Mouse (Mus musculus) kidney, adult 2 months (tissue): Measurements from ENCODE around the gene Smim20. TPM values are rescaled to one million over a fixed set of nuclear protein-coding genes. Genes with fewer than 3 reads are reported as not detected.

ENCODE experiments used
- DNase-seq: peaks from one replicate; pipeline ENCODE4 v3.0.0; 2021
- H3K27ac ChIP-seq: fragments of 200-500 bp; 2 replicates; pipeline ENCODE4 v1.5.1; 2012; ENCODE audit warnings: low read depth, low read length, control low read depth, inconsistent platforms; ENCODE audit not compliant: insufficient read depth
- H3K27me3 ChIP-seq: fragments of 200-500 bp; replicated peaks from 2 replicates; pipeline ENCODE4 v1.6.1; 2012; ENCODE audit warnings: mild to moderate bottlenecking, moderate library complexity, low read length, inconsistent platforms; ENCODE audit not compliant: control insufficient read depth, insufficient read depth
- H3K36me3 ChIP-seq: fragments of 200-500 bp; 2 replicates; pipeline ENCODE4 v1.6.1; 2012; ENCODE audit warnings: mild to moderate bottlenecking, moderate library complexity, low read length, inconsistent platforms; ENCODE audit not compliant: control insufficient read depth, insufficient read depth
- H3K4me1 ChIP-seq: fragments of 200-500 bp; 2 replicates; pipeline ENCODE4 v1.6.1; 2011; ENCODE audit warnings: low read length; ENCODE audit not compliant: control insufficient read depth, insufficient read depth
- H3K4me3 ChIP-seq: fragments of 200-500 bp; 2 replicates; pipeline ENCODE4 v1.5.1; 2011; ENCODE audit warnings: mild to moderate bottlenecking, low read depth, low read length, control low read depth; ENCODE audit not compliant: insufficient read depth
- CTCF ChIP-seq: fragments of 200-500 bp; conservative IDR thresholded peaks from 2 replicates; pipeline ENCODE4 v1.5.1; 2011; ENCODE audit warnings: low read depth, mild to moderate bottlenecking, control low read depth, low read length, moderate library complexity, mixed read lengths; ENCODE audit not compliant: insufficient read depth, insufficient read length
- POLR2A ChIP-seq: fragments of 200-500 bp; IDR thresholded peaks from one replicate; pipeline ENCODE4 v1.6.1; 2011; ENCODE audit warnings: low read depth, low read length, control low read depth
- WGBS: fragments of 180-500 bp; shearing (Covaris S2); methylation state at CpG from one replicate; pipeline ENCODE4 v1.1.7; 2018; 5-methylcytosine and 5-hydroxymethylcytosine counted together
- polyA plus RNA-seq: library from polyadenylated mRNA; depleted of rRNA; stranded (reverse); fragments of >200 nt; gene quantifications from 2 replicates; pipeline ENCODE4 v1.2.3, GENCODE M21; 2012

Gene Smim20
- polyA plus RNA-seq, 1 experiment: 99.5 TPM

GRCm38 (mm10) chr5:53254154-53254553 is 12.7 kb upstream of the Smim20 start:
- Histone ChIP-seq H3K27me3 (no peaks in the 10 kb centered on the region; the same call in 1 of the 2 replicates), H3K4me1 (no peaks in the 10 kb centered on the region), H3K27ac (no peak overlapping the region), H3K4me3 (no peak overlapping the region), H3K36me3 (no peaks in the 10 kb centered on the region)
- TF ChIP-seq POLR2A (no peak), CTCF (no peak)
- whole genome bisulfite sequencing: 93% methylated on average over 5 of the region's 5 CpGs
- no peak for DNase-seq

DNA sequence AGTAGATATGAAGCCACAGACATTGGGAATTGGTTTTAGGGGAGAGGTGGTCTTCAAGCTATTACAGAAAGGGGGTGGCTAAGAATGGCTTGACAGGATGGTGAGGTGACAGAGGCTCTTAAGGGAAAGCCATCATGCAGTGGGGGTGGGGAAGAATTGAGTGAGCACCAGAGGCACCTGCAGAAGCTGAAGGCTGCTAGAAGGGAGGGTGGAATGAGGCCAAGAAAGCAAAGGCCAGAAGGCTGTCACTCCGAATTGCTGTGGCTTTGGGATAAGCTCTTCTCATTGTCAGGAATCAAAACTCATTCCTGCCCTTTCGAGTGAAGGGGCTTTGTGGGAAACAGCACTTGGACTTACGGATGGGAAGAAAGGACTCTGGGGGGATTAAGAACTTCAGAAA is 12.1 kb upstream of the Smim20 start:
- no peak overlapping the region for H3K4me3 ChIP-seq
- no peak for DNase-seq
- H3K36me3 ChIP-seq: no peaks in the 10 kb centered on the region
- no peaks in the 10 kb centered on the region; the same call in 1 of the 2 replicates for H3K27me3 ChIP-seq
- no peak overlapping the region for H3K27ac ChIP-seq
- WGBS: 89% methylated on average over 3 of the region's 3 CpGs
- no peaks in the 10 kb centered on the region for H3K4me1 ChIP-seq
- TF ChIP-seq POLR2A: no peak

- Histone ChIP-seq H3K4me3 (peak overlapping the region; percentile 5; the same call in 1 of the 2 replicates), H3K27ac (no peak overlapping the region), H3K27me3 (no peaks in the 10 kb centered on the region; the same call in 1 of the 2 replicates), H3K36me3 (no peaks in the 10 kb centered on the region), H3K4me1 (no peaks in the 10 kb centered on the region)
- DNase-seq: no peak
- WGBS: 8% methylated on average over 29 of the region's 29 CpGs
- TF ChIP-seq CTCF (0 out of 2 replicates have a peak, but pooled peaks have one; percentile 15), POLR2A (no peak)
Measured at GRCm38 (mm10) chr5:53258038-53258786, 8.7 kb upstream of the Smim20 start.

DNA sequence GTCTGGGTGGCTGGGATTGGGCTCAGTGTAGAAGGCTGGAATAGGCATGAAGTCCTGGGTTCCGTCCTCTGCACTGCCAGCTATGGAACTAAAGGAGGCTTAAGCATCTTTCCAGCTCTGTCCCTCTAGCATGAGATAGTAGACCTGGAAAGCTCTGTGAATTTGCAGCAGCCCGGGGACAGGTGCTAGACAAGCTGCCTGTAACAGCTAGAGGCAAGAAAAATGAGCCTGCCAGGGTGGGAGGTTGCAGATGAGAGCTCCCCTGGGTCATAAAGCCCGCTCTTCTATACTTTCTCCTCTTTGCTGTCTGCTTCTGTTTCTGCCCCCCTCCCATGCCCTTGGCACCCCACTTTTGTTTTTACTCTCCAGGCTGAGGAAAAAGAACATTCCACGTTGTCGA is 7.0 kb upstream of the Smim20 start:
- H3K36me3 ChIP-seq: no peaks in the 10 kb centered on the region
- DNase-seq: no peak
- no peak overlapping the region for H3K27ac ChIP-seq
- WGBS: 69% methylated on average over 5 of the region's 5 CpGs
- TF ChIP-seq POLR2A (no peak), CTCF (no peak)
- no peak overlapping the region for H3K4me3 ChIP-seq
- H3K4me1 ChIP-seq: no peaks in the 10 kb centered on the region
- H3K27me3 ChIP-seq: no peaks in the 10 kb centered on the region; the same call in 1 of the 2 replicates

- Histone ChIP-seq H3K27me3 (no peaks in the 10 kb centered on the region; the same call in 1 of the 2 replicates), H3K27ac (no peak overlapping the region), H3K4me1 (no peaks in the 10 kb centered on the region), H3K4me3 (no peak overlapping the region), H3K36me3 (no peaks in the 10 kb centered on the region)
- DNase-seq: no peak
- WGBS: 53% methylated on average over 10 of the region's 10 CpGs
- TF ChIP-seq POLR2A (no peak), CTCF (no peak)
Measured at GRCm38 (mm10) chr5:53261999-53262398, 4.9 kb upstream of the Smim20 start.

DNA sequence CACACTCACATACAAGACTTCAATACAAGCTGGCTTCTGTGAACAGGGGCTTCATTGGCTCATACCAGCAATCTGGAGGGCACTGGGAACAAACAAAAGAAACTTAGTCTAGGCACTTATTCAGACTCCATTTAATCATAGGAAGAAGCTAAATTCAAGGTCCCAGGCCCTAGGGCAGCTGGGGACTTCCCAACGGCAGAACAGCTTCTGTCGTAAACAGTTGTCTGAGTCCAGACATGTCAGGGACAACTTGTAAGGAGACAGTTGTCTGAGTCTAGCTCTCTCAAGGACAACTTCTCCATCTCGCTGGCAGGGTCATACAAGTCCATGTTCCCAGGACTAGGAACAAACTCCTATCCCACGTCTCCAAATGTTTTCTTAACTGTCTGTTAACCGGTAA is 2.8 kb upstream of the Smim20 start:
- no peak for TF ChIP-seq CTCF
- no peak for DNase-seq
- H3K27ac ChIP-seq: no peak overlapping the region
- H3K4me1 ChIP-seq: peaks cover 9% of the 10 kb centered on the region
- H3K4me3 ChIP-seq: no peak overlapping the region
- WGBS: 84% methylated on average over 5 of the region's 5 CpGs
- H3K27me3 ChIP-seq: no peaks in the 10 kb centered on the region
- H3K36me3 ChIP-seq: no peaks in the 10 kb centered on the region

DNA sequence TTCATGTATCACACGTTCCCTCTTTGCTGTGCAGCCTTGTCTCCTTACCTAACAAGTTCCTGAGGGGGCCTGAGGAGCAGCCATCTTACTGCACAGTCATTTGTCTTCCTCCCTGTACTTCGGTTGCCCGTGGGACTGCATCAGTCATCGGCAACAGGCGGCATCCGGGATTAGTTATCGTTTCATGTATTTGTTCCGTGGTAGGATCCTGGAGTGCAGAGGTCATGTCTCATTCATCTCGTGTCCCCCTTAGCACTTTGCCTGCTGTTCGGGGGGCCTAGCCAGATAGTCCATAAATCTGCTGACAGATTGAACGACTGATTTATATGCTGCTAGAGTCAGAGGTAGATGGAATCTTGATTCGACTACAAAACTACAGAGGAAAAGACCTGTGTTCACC is 1.1 kb upstream of the Smim20 start:
- Histone ChIP-seq H3K4me1 (peaks cover 9% of the 10 kb centered on the region), H3K4me3 (no peak overlapping the region), H3K27me3 (no peaks in the 10 kb centered on the region), H3K36me3 (no peaks in the 10 kb centered on the region), H3K27ac (no peak overlapping the region)
- 60% methylated on average over 12 of the region's 12 CpGs for WGBS
- no peak for DNase-seq
- no peak for TF ChIP-seq CTCF
- no peak for TF ChIP-seq POLR2A

DNA sequence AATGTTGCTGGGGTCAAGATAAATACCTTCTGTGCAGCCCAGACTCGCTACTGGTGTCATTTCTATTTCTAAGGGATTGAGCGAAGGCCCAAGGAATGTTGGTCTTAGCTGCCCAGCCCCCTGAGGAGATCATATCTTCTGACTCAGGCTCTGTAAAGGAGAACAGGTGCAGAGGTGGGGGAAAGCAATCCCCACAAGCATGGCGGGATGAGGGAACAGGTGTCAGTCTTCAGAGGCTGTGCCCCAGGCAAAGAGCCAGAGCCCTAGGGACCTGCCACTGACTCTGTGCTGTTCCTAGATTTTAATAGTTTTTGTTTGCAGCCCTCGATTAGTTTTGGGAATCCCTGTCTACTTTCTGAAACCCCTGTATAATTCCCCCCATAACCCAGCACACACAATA is 702 bp upstream of the Smim20 start:
- Histone ChIP-seq H3K27me3 (no peaks in the 10 kb centered on the region), H3K27ac (no peak overlapping the region), H3K4me3 (no peak overlapping the region), H3K36me3 (no peaks in the 10 kb centered on the region), H3K4me1 (peaks cover 9% of the 10 kb centered on the region)
- 78% methylated on average over 4 of the region's 4 CpGs for WGBS
- no peak for DNase-seq
- TF ChIP-seq POLR2A (no peak), CTCF (no peak)
